Mouse (Mus musculus) brain, embryonic 14.5 days (tissue): ENCODE results near the gene Dclk1.

Source experiments
- CTCF ChIP-seq: fragments of 200-500 bp; IDR thresholded peaks from 2 replicates; pipeline ENCODE4 v1.5.1; 2012; ENCODE audit warnings: inconsistent platforms, mild to moderate bottlenecking, moderate library complexity, borderline replicate concordance; ENCODE audit not compliant: insufficient read depth, insufficient read length; ENCODE audit errors: extremely low read depth
- POLR2A ChIP-seq: fragments of 200-500 bp; IDR thresholded peaks from 2 replicates; pipeline ENCODE4 v1.6.1; 2012; ENCODE audit warnings: mild to moderate bottlenecking, inconsistent platforms, borderline replicate concordance; ENCODE audit not compliant: poor library complexity, insufficient read depth, insufficient read length, severe bottlenecking; ENCODE audit errors: extremely low read depth

- TF ChIP-seq POLR2A: no peak
- TF ChIP-seq CTCF: no peak
These were observed 297.7 kb downstream of the Dclk1 start for GRCm38 (mm10) chr3:55539811-55540293.
